Mouse (Mus musculus) Muller cell, postnatal 12 days (primary cell): ENCODE data around the gene Chd4.

Source experiments
- DNase-seq: peaks from one replicate; pipeline ENCODE4 v3.0.0-alpha.2; 2015; ENCODE audit errors: inconsistent ontology term

Chd4 gene

GRCm38 (mm10) chr6:125090341-125091085 is 5.3 kb upstream of the Chd4 start:
- DNase-seq: no peak

- DNase-seq: no peak
Measured at GRCm38 (mm10) chr6:125092372-125092771, 3.4 kb upstream of the Chd4 start.

- no peak for DNase-seq
Measured at GRCm38 (mm10) chr6:125094843-125095242, 938 bp upstream of the Chd4 start.

- no peak for DNase-seq
Measured at GRCm38 (mm10) chr6:125096279-125096596, 457 bp downstream of the Chd4 start.

GRCm38 (mm10) chr6:125096597-125097345 is 990 bp downstream of the Chd4 start:
- DNase-seq: peak; percentile 76

- DNase-seq: no peak
Measured at GRCm38 (mm10) chr6:125097346-125097689, 1.5 kb downstream of the Chd4 start.

GRCm38 (mm10) chr6:125097951-125098350 is 2.2 kb downstream of the Chd4 start:
- no peak for DNase-seq

- DNase-seq: peak; percentile 44
Measured at GRCm38 (mm10) chr6:125098513-125098912, 2.7 kb downstream of the Chd4 start.

GRCm38 (mm10) chr6:125099421-125099971 is 3.7 kb downstream of the Chd4 start:
- DNase-seq: peak; percentile 79

- DNase-seq: no peak
Measured at GRCm38 (mm10) chr6:125101444-125101843, 5.7 kb downstream of the Chd4 start.

GRCm38 (mm10) chr6:125104223-125104622 is 8.4 kb downstream of the Chd4 start:
- DNase-seq: no peak

GRCm38 (mm10) chr6:125107705-125108104 is 11.9 kb downstream of the Chd4 start:
- no peak for DNase-seq

GRCm38 (mm10) chr6:125109371-125109770 is 13.6 kb downstream of the Chd4 start:
- no peak for DNase-seq

- DNase-seq: no peak
Measured at GRCm38 (mm10) chr6:125110927-125111326, 15.1 kb downstream of the Chd4 start.

- no peak for DNase-seq
Measured at GRCm38 (mm10) chr6:125112553-125112952, 16.8 kb downstream of the Chd4 start.

GRCm38 (mm10) chr6:125119387-125119786 is 23.6 kb downstream of the Chd4 start:
- no peak for DNase-seq

GRCm38 (mm10) chr6:125128724-125129123 is 32.9 kb downstream of the Chd4 start:
- no peak for DNase-seq

GRCm38 (mm10) chr6:125129710-125130402 is 34.1 kb downstream of the Chd4 start:
- DNase-seq: no peak

GRCm38 (mm10) chr6:125131302-125132156 is 35.7 kb downstream of the Chd4 start, which contains the start of gene Nop2:
Gene Nop2 (plus strand): TSS chr6:125131909.
- DNase-seq: peak; percentile 96

GRCm38 (mm10) chr6:125132470-125132869 is 36.7 kb downstream of the Chd4 start:
- no peak for DNase-seq

GRCm38 (mm10) chr6:125137002-125137671 is 41.4 kb downstream of the Chd4 start:
- DNase-seq: peak; percentile 28
